Mouse (Mus musculus): ENCODE data around the gene Ehd1. TPM values are rescaled to one million over a fixed set of nuclear protein-coding genes. Genes with fewer than 3 reads are reported as not detected.

Gene Ehd1
- polyA plus RNA-seq (2016; fragmentation: Nextera tagmentation; extraction: Ambion mirVana): 81.8 and 83.5 TPM in 2 replicates

GRCm38 (mm10) chr19:6276426-6277421 is at the start of gene Ehd1:
Gene Ehd1, plus strand, starts transcription at chr19:6276725.
- H3K4me1 ChIP-seq: peaks cover 53% of the 10 kb centered on the region
- H3K27me3 ChIP-seq (replicated peaks; ENCODE audit: low read depth, poor library complexity, severe bottlenecking): no peaks in the 10 kb centered on the region; the same call in 1 of the 2 replicates
- peak within 1 kb of the TSS; percentile 87 for H3K4me3 ChIP-seq
- H3K9me3 ChIP-seq: no peaks in the 10 kb centered on the region
- peak; percentile 99 for DNase-seq (ENCODE audit: low spot score)
- WGBS: under 1% methylated on average over 106 of the region's 106 CpGs
- peaks cover 32% of the 10 kb centered on the region for H3K36me3 ChIP-seq (replicated peaks)
- H3K27ac ChIP-seq (replicated peaks): peak within 1 kb of the TSS; percentile 87

- H3K27ac ChIP-seq (replicated peaks): 0 out of 2 replicates have a peak overlapping the region, but pooled peaks have one; percentile 8
- H3K27me3 ChIP-seq (replicated peaks; ENCODE audit: low read depth, poor library complexity, severe bottlenecking): no peaks in the 10 kb centered on the region
- H3K36me3 ChIP-seq (replicated peaks): peaks cover 50% of the 10 kb centered on the region
- DNase-seq (ENCODE audit: low spot score): no peak
- no peak overlapping the region for H3K4me3 ChIP-seq
- peaks cover 20% of the 10 kb centered on the region for H3K4me1 ChIP-seq
- WGBS: 89% methylated on average over 14 of the region's 14 CpGs
- no peaks in the 10 kb centered on the region for H3K9me3 ChIP-seq
Observed at GRCm38 (mm10) chr19:6226763-6227162, 49.8 kb upstream of the Ehd1 start.

GRCm38 (mm10) chr19:6227864-6228263 is 48.7 kb upstream of the Ehd1 start:
- WGBS: 89% methylated on average over 4 of the region's 4 CpGs
- Histone ChIP-seq H3K4me3 (no peak overlapping the region), H3K27me3 (replicated peaks; ENCODE audit: low read depth, poor library complexity, severe bottlenecking) (no peaks in the 10 kb centered on the region), H3K36me3 (replicated peaks) (peaks cover 57% of the 10 kb centered on the region), H3K9me3 (no peaks in the 10 kb centered on the region), H3K27ac (replicated peaks) (no peak overlapping the region), H3K4me1 (peaks cover 20% of the 10 kb centered on the region)
- DNase-seq (ENCODE audit: low spot score): no peak

- Histone ChIP-seq H3K4me3 (no peak overlapping the region), H3K27me3 (replicated peaks; ENCODE audit: low read depth, poor library complexity, severe bottlenecking) (no peaks in the 10 kb centered on the region), H3K4me1 (peaks cover 31% of the 10 kb centered on the region), H3K9me3 (no peaks in the 10 kb centered on the region), H3K36me3 (replicated peaks) (peaks cover 66% of the 10 kb centered on the region), H3K27ac (replicated peaks) (no peak overlapping the region)
- no peak for DNase-seq (ENCODE audit: low spot score)
- 85% methylated on average over 4 of the region's 4 CpGs for WGBS
Observed at GRCm38 (mm10) chr19:6230411-6230810, 46.1 kb upstream of the Ehd1 start.

GRCm38 (mm10) chr19:6231036-6231435 is 45.5 kb upstream of the Ehd1 start:
- Histone ChIP-seq H3K4me3 (no peak overlapping the region), H3K4me1 (peaks cover 27% of the 10 kb centered on the region), H3K27me3 (replicated peaks; ENCODE audit: low read depth, poor library complexity, severe bottlenecking) (no peaks in the 10 kb centered on the region), H3K9me3 (no peaks in the 10 kb centered on the region), H3K27ac (replicated peaks) (no peak overlapping the region), H3K36me3 (replicated peaks) (peaks cover 66% of the 10 kb centered on the region)
- WGBS: 87% methylated on average over 2 of the region's 2 CpGs
- DNase-seq (ENCODE audit: low spot score): no peak

GRCm38 (mm10) chr19:6233647-6234046 is 42.9 kb upstream of the Ehd1 start:
- Histone ChIP-seq H3K27ac (replicated peaks) (no peak overlapping the region), H3K27me3 (replicated peaks; ENCODE audit: low read depth, poor library complexity, severe bottlenecking) (no peaks in the 10 kb centered on the region), H3K4me1 (peaks cover 22% of the 10 kb centered on the region), H3K9me3 (no peaks in the 10 kb centered on the region), H3K4me3 (peak overlapping the region; percentile 6; the same call in 1 of the 2 replicates), H3K36me3 (replicated peaks) (peaks cover 47% of the 10 kb centered on the region)
- DNase-seq (ENCODE audit: low spot score): no peak
- 89% methylated on average over 16 of the region's 16 CpGs for WGBS

GRCm38 (mm10) chr19:6234337-6235083 is 42.0 kb upstream of the Ehd1 start:
- peaks cover 39% of the 10 kb centered on the region for H3K36me3 ChIP-seq (replicated peaks)
- H3K27ac ChIP-seq (replicated peaks): no peak overlapping the region
- peak overlapping the region; percentile 91 for H3K4me3 ChIP-seq
- no peak for DNase-seq (ENCODE audit: low spot score)
- WGBS: 65% methylated on average over 11 of the region's 11 CpGs
- peaks cover 22% of the 10 kb centered on the region for H3K4me1 ChIP-seq
- H3K9me3 ChIP-seq: no peaks in the 10 kb centered on the region
- no peaks in the 10 kb centered on the region for H3K27me3 ChIP-seq (replicated peaks; ENCODE audit: low read depth, poor library complexity, severe bottlenecking)

- no peaks in the 10 kb centered on the region for H3K9me3 ChIP-seq
- peaks cover 22% of the 10 kb centered on the region for H3K4me1 ChIP-seq
- WGBS: 2% methylated on average over 48 of the region's 48 CpGs
- peak; percentile 94 for DNase-seq (ENCODE audit: low spot score)
- H3K4me3 ChIP-seq: peak within 1 kb of the TSS; percentile 91
- H3K27me3 ChIP-seq (replicated peaks; ENCODE audit: low read depth, poor library complexity, severe bottlenecking): no peaks in the 10 kb centered on the region
- H3K36me3 ChIP-seq (replicated peaks): peaks cover 30% of the 10 kb centered on the region
- peak within 1 kb of the TSS; percentile 93 for H3K27ac ChIP-seq (replicated peaks)
Observed at GRCm38 (mm10) chr19:6235084-6236052, 41.2 kb upstream of the Ehd1 start, which contains the start of gene Ppp2r5b. Gene Ppp2r5b, minus strand, starts transcription at chr19:6235872.

- peak overlapping the region; percentile 91 for H3K4me3 ChIP-seq
- WGBS: 0% methylated on average over 9 of the region's 9 CpGs
Observed at GRCm38 (mm10) chr19:6236053-6236441, 40.5 kb upstream of the Ehd1 start.

GRCm38 (mm10) chr19:6236842-6237241 is 39.7 kb upstream of the Ehd1 start:
- H3K9me3 ChIP-seq: no peaks in the 10 kb centered on the region
- H3K4me1 ChIP-seq: peaks cover 22% of the 10 kb centered on the region
- 70% methylated on average over 7 of the region's 7 CpGs for WGBS
- H3K27ac ChIP-seq (replicated peaks): no peak overlapping the region
- peaks cover 16% of the 10 kb centered on the region for H3K36me3 ChIP-seq (replicated peaks)
- no peak overlapping the region for H3K4me3 ChIP-seq
- no peaks in the 10 kb centered on the region for H3K27me3 ChIP-seq (replicated peaks; ENCODE audit: low read depth, poor library complexity, severe bottlenecking)
- no peak for DNase-seq (ENCODE audit: low spot score)

More at GRCm38 (mm10) chr19:6236053-6236441, 40.5 kb upstream of the Ehd1 start:
- peaks cover 22% of the 10 kb centered on the region for H3K4me1 ChIP-seq
- no peaks in the 10 kb centered on the region for H3K27me3 ChIP-seq (replicated peaks; ENCODE audit: low read depth, poor library complexity, severe bottlenecking)
- H3K36me3 ChIP-seq (replicated peaks): peaks cover 24% of the 10 kb centered on the region
- H3K9me3 ChIP-seq: no peaks in the 10 kb centered on the region
- peak; percentile 92 for DNase-seq (ENCODE audit: low spot score)
- H3K27ac ChIP-seq (replicated peaks): peak overlapping the region; percentile 93

- DNase-seq (ENCODE audit: low spot score): no peak
- H3K27me3 ChIP-seq (replicated peaks; ENCODE audit: low read depth, poor library complexity, severe bottlenecking): no peaks in the 10 kb centered on the region
- H3K4me1 ChIP-seq: peaks cover 37% of the 10 kb centered on the region
- H3K9me3 ChIP-seq: no peaks in the 10 kb centered on the region
- no peak overlapping the region for H3K27ac ChIP-seq (replicated peaks)
- H3K36me3 ChIP-seq (replicated peaks): peaks cover 2% of the 10 kb centered on the region; the same call in 1 of the 2 replicates
- no peak overlapping the region for H3K4me3 ChIP-seq
Observed at GRCm38 (mm10) chr19:6238740-6239139, 37.8 kb upstream of the Ehd1 start.
